In genomic region chr13:48653788-48654770, GRCm38 (mm10) we compare ENCODE assay signal across 8 mouse cellular contexts. TPM values are rescaled to one million over a fixed set of nuclear protein-coding genes. Genes with fewer than 3 reads are reported as not detected.
A peak's percentile ranks its signal among the peaks of the same experiment; 100 is the strongest.
DNase-seq lines count a peak whose midpoint lies in the region; ATAC-seq and TF ChIP-seq lines count a peak whose summit lies in the region.

No protein-coding gene starts in this region.

- TF ChIP-seq EP300 in ES-Bruce4 (IDR thresholded peaks at IDR 0.05; ENCODE audit: insufficient read depth, low read depth, low read length): no peak
- TF ChIP-seq EP300 in lung, postnatal 0 days (IDR thresholded peaks at IDR 0.05): no peak

- no peak overlapping the region for H3K4me3 ChIP-seq in ES-Bruce4 (ENCODE audit: low read depth, low read length)
- no peak overlapping the region for H3K4me3 ChIP-seq in lung, postnatal 0 days (ENCODE audit: low read depth, low read length)

- H3K27ac ChIP-seq in ES-Bruce4 (ENCODE audit: insufficient read depth, low read length): no peak overlapping the region
- no peak overlapping the region for H3K27ac ChIP-seq in lung, postnatal 0 days (ENCODE audit: low read length)

- peaks cover 10% of the 10 kb centered on the region for H3K27me3 ChIP-seq in ES-Bruce4 (ENCODE audit: control insufficient read depth, insufficient read depth, low read length, poor library complexity, severe bottlenecking)
- H3K27me3 ChIP-seq in lung, postnatal 0 days (replicated peaks; ENCODE audit: insufficient read depth, low read length): peaks cover 36% of the 10 kb centered on the region

- no peak for ATAC-seq in lung, postnatal 0 days

- no peaks in the 10 kb centered on the region for H3K36me3 ChIP-seq in ES-Bruce4 (ENCODE audit: control insufficient read depth, insufficient read depth, low read length, poor library complexity, severe bottlenecking)
- H3K36me3 ChIP-seq in lung, postnatal 0 days (ENCODE audit: insufficient read depth, low read length): no peaks in the 10 kb centered on the region

- TF ChIP-seq POLR2A in ES-Bruce4 (IDR thresholded peaks at IDR 0.05; ENCODE audit: insufficient read depth, low read length): no peak

- no peak overlapping the region for H3K4me2 ChIP-seq in lung, postnatal 0 days (replicated peaks; ENCODE audit: low read depth, low read length)

- no peaks in the 10 kb centered on the region for H3K4me1 ChIP-seq in ES-Bruce4 (ENCODE audit: control insufficient read depth, insufficient read depth, low read length)
- 0 out of 2 replicates have a peak, but pooled peaks cover under 1% of the 10 kb centered on the region for H3K4me1 ChIP-seq in lung, postnatal 0 days (ENCODE audit: insufficient read depth, low read depth, low read length)

- intact Hi-C loops in heart, postnatal 14 days (cut with DNase I): loop anchor here (2.0 kb wide), 1 partner anchor 345 kb away; no protein-coding TSS in a partner anchor

- H3K9ac ChIP-seq in ES-Bruce4 (ENCODE audit: low read depth, poor library complexity, severe bottlenecking): no peak overlapping the region
- no peak overlapping the region for H3K9ac ChIP-seq in lung, postnatal 0 days (replicated peaks; ENCODE audit: low read depth)

- 6% methylated on average over 14 of the region's 14 CpGs for WGBS in lung, postnatal 0 days

- peak; percentile 59 for DNase-seq in adrenal gland, adult 2 months
- DNase-seq in embryo, embryonic 10 days (ENCODE audit: low spot score): peak; percentile 89
- peak; percentile 75 to 82 for DNase-seq in heart, postnatal 14 days
- DNase-seq in kidney, postnatal 4 days: peak; percentile 87
- peak; percentile 70 for DNase-seq in lung, postnatal 0 days (ENCODE audit: low spot score)
- peak; percentile 77 for DNase-seq in retina, postnatal 1 day
- DNase-seq in Muller cell, postnatal 12 days (ENCODE audit: inconsistent ontology term): no peak

- no peaks in the 10 kb centered on the region for H3K9me3 ChIP-seq in ES-Bruce4 (replicated peaks; ENCODE audit: control insufficient read depth, insufficient read depth, low read length, poor library complexity, severe bottlenecking)
- no peaks in the 10 kb centered on the region for H3K9me3 ChIP-seq in lung, postnatal 0 days (ENCODE audit: low read length)

- peak; percentile 86 for TF ChIP-seq CTCF in ES-Bruce4 (IDR thresholded peaks at IDR 0.05; ENCODE audit: low read depth, low read length)
- TF ChIP-seq CTCF in lung, postnatal 0 days (IDR thresholded peaks at IDR 0.05): peak; percentile 84

RNA-seq across cellular contexts. Expression of gene Barx1, which starts 8.7 kb away (rescaled TPM):
- polyA plus RNA-seq in ES-Bruce4 (2011; ENCODE audit: insufficient read depth, insufficient read length, low read depth, missing spikeins): 0.57 and 1.1 TPM in 2 replicates
- not detected for total RNA-seq in adrenal gland, adult 2 months (2021)
- polyA plus RNA-seq in adrenal gland, adult 2 months (2012; rRNA removed): not detected in 2 replicates
- not detected for total RNA-seq in heart, postnatal 14 days (2021)
- not detected in 2 replicates for polyA plus RNA-seq in lung, postnatal 0 days (2015; fragmentation: Nextera tagmentation; extraction: Ambion mirVana)

RNA-seq across cellular contexts. Expression of gene Ptpdc1, which starts 28.6 kb away (rescaled TPM):
- polyA plus RNA-seq in ES-Bruce4 (2011; ENCODE audit: insufficient read depth, insufficient read length, low read depth, missing spikeins): 6.2 and 7.0 TPM in 2 replicates
- total RNA-seq in adrenal gland, adult 2 months (2021): 1 to 10 TPM; 4.6 to 9.8 TPM
- 1.3 and 1.4 TPM in 2 replicates for polyA plus RNA-seq in adrenal gland, adult 2 months (2012; rRNA removed)
- 1 to 10 TPM; 5.7 to 6.3 TPM for total RNA-seq in heart, postnatal 14 days (2021)
- polyA plus RNA-seq in lung, postnatal 0 days (2015; fragmentation: Nextera tagmentation; extraction: Ambion mirVana): 6.2 and 6.3 TPM in 2 replicates
